8 mouse cellular contexts compared by ENCODE assay signal in genomic region chr3:35404492-35405390, GRCm38 (mm10).
DNase-seq lines count a peak whose midpoint lies in the region; ATAC-seq lines count a peak whose summit lies in the region.
"Had no signal": no experiment of that assay in that cellular context is flagged by ENCODE, and none has a peak within 500 bp of the region (broad histone marks: within the 10 kb centered on the region; RNA-seq: fewer than 3 reads in every experiment).

No protein-coding gene starts in this region.

- no peak overlapping the region for H3K4me3 ChIP-seq in embryonic facial prominence, embryonic 11.5 days (ENCODE audit: low read depth, low read length)
- H3K4me3 ChIP-seq in hindbrain, embryonic 15.5 days, result no peak overlapping the region
- H3K4me3 ChIP-seq in neural tube, embryonic 15.5 days (replicated peaks), result no peak overlapping the region
- H3K4me3 ChIP-seq: megakaryocyte, embryonic 14.5 days had no signal

- no peak overlapping the region for H3K9ac ChIP-seq in embryonic facial prominence, embryonic 11.5 days (replicated peaks; ENCODE audit: low read length)
- no peak overlapping the region for H3K9ac ChIP-seq in hindbrain, embryonic 15.5 days
- H3K9ac ChIP-seq in neural tube, embryonic 15.5 days (replicated peaks), result no peak overlapping the region

- no peaks in the 10 kb centered on the region for H3K36me3 ChIP-seq in embryonic facial prominence, embryonic 11.5 days (replicated peaks; ENCODE audit: control insufficient read depth, insufficient read depth, low read depth, low read length)
- H3K36me3 ChIP-seq in hindbrain, embryonic 15.5 days, result no peaks in the 10 kb centered on the region
- H3K36me3 ChIP-seq in neural tube, embryonic 15.5 days, result no peaks in the 10 kb centered on the region

- H3K4me2 ChIP-seq in embryonic facial prominence, embryonic 11.5 days (ENCODE audit: low read depth, low read length), result no peak overlapping the region
- peak overlapping the region; percentile 26 for H3K4me2 ChIP-seq in hindbrain, embryonic 15.5 days
- peak overlapping the region; percentile 23 for H3K4me2 ChIP-seq in neural tube, embryonic 15.5 days

- no peaks in the 10 kb centered on the region for H3K9me3 ChIP-seq in embryonic facial prominence, embryonic 11.5 days (replicated peaks; ENCODE audit: control insufficient read depth, low read length)
- no peaks in the 10 kb centered on the region for H3K9me3 ChIP-seq in hindbrain, embryonic 15.5 days
- no peaks in the 10 kb centered on the region for H3K9me3 ChIP-seq in neural tube, embryonic 15.5 days (replicated peaks)

- ATAC-seq in embryonic facial prominence, embryonic 11.5 days (replicated peaks; ENCODE audit: insufficient number of reproducible peaks, low FRiP score, low TSS enrichment, low read depth), result no peak; the same call in 1 of the 2 replicates
- peak; percentile 69 for ATAC-seq in hindbrain, embryonic 15.5 days (ENCODE audit: low FRiP score, low read depth)
- peak; percentile 53; the same call in 1 of the 2 replicates for ATAC-seq in neural tube, embryonic 15.5 days (ENCODE audit: low FRiP score)

- 7% methylated on average over 10 of the region's 10 CpGs for WGBS in embryonic facial prominence, embryonic 11.5 days
- 5% methylated on average over 10 of the region's 10 CpGs for WGBS in hindbrain, embryonic 15.5 days
- 6% methylated on average over 10 of the region's 10 CpGs for WGBS in neural tube, embryonic 15.5 days

- DNase-seq in lung, adult 18-20 months, result peak; percentile 14 to 41
- DNase-seq in lung, postnatal 14 days, result no peak
- peak; percentile 70 for DNase-seq in embryonic facial prominence, embryonic 11.5 days (ENCODE audit: low spot score)
- DNase-seq in cerebellum, postnatal 36 days, result no peak
- no peak for DNase-seq in gastrocnemius, postnatal 10 days

- no peaks in the 10 kb centered on the region for H3K27me3 ChIP-seq in embryonic facial prominence, embryonic 11.5 days (ENCODE audit: control insufficient read depth, insufficient read depth, low read length)
- H3K27me3 ChIP-seq in hindbrain, embryonic 15.5 days, result no peaks in the 10 kb centered on the region
- no peaks in the 10 kb centered on the region for H3K27me3 ChIP-seq in neural tube, embryonic 15.5 days (replicated peaks)
- H3K27me3 ChIP-seq: megakaryocyte, embryonic 14.5 days had no signal

- 0 out of 2 replicates have a peak, but pooled peaks cover 2% of the 10 kb centered on the region for H3K4me1 ChIP-seq in embryonic facial prominence, embryonic 11.5 days (ENCODE audit: control insufficient read depth, insufficient read depth, low read length)
- peaks cover 17% of the 10 kb centered on the region for H3K4me1 ChIP-seq in hindbrain, embryonic 15.5 days (replicated peaks)
- H3K4me1 ChIP-seq in neural tube, embryonic 15.5 days, result peaks cover 9% of the 10 kb centered on the region
- H3K4me1 ChIP-seq: megakaryocyte, embryonic 14.5 days had no signal

- H3K27ac ChIP-seq in embryonic facial prominence, embryonic 11.5 days (replicated peaks; ENCODE audit: low read depth, low read length), result peak overlapping the region; percentile 54; the same call in 1 of the 2 replicates
- H3K27ac ChIP-seq in hindbrain, embryonic 15.5 days (replicated peaks), result peak overlapping the region; percentile 55
- H3K27ac ChIP-seq in neural tube, embryonic 15.5 days (replicated peaks), result peak overlapping the region; percentile 65

Comparison
In these comparisons a context has a peak if more than half of its experiments do, and no peak if none do; other contexts are left out.
1. DNase-seq: peak in lung, adult 18-20 months (2 of 2) and embryonic facial prominence, embryonic 11.5 days (single experiment); none in lung, postnatal 14 days (single experiment), cerebellum, postnatal 36 days (0 of 2) and gastrocnemius, postnatal 10 days (single experiment).
2. Peak in every context shown above with its lines, with median percentiles within 50 percentile points of each other: H3K27ac ChIP-seq.